Mouse (Mus musculus) liver, postnatal 0 days (tissue): ENCODE data around the gene D5Ertd579e.

ENCODE experiments used
- CTCF ChIP-seq: sonication (generic); IDR thresholded peaks from 2 replicates; pipeline ENCODE4 v1.5.1; 2016; ENCODE audit warnings: antibody characterized with exemption, low read depth
- EP300 ChIP-seq: IDR thresholded peaks from 2 replicates; pipeline ENCODE4 v1.6.1; 2016; ENCODE audit warnings: antibody characterized with exemption, low read depth, mild to moderate bottlenecking

DNA sequence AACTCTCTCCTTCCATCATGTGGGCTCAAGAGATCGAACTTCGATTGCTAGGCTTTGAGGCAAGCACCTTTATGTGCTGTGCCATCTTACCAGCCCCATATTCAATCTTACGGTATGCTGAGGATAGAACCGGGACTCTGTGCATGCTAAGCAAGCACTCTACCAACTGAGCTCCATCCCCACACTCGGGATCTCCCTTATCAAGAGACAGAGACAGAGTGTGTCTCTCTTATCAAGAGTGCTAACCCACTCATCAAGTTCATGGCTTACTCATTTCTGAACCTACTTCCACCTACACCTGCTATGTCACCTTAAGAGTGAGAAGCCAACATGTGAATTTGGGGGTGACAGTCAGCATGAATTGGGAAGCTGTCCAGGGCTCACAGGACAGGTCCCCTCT lies 24.4 kb upstream of the D5Ertd579e start:
- TF ChIP-seq CTCF: no peak
- no peak for TF ChIP-seq EP300
